Mouse (Mus musculus) gastrocnemius, adult 2 months (tissue): ENCODE measurements around the gene Apln. TPM values are rescaled to one million over a fixed set of nuclear protein-coding genes. Genes with fewer than 3 reads are reported as not detected.

Source experiments
- DNase-seq: peaks from one replicate; pipeline ENCODE4 v3.0.0; 2022
- H3K27ac ChIP-seq: fragments of 200-600 bp; 2 replicates; pipeline ENCODE4 v1.8.1; 2022; ENCODE audit warnings: mild to moderate bottlenecking
- H3K4me3 ChIP-seq: fragments of 200-600 bp; 2 replicates; pipeline ENCODE4 v1.8.1; 2022; ENCODE audit warnings: mild to moderate bottlenecking, moderate library complexity
- CTCF ChIP-seq: fragments of 200-600 bp; IDR thresholded peaks from 2 replicates; pipeline ENCODE4 v1.8.1; 2022; ENCODE audit warnings: antibody characterized with exemption, mild to moderate bottlenecking, moderate library complexity
- intact Hi-C: fragments of 180-260 bp; cut with DNase I; formaldehyde crosslinking; loops from one replicate; pipeline ENCODE4 v1.15.1; 2025
- total RNA-seq, 2 experiments: library from RNA; stranded (reverse); gene quantifications; 2 replicates each; pipeline ENCODE4 v1.2.3; 2021

The Apln gene
- total RNA-seq, 2 experiments from 2014 or later = 0.61 to 1.3 TPM

DNA sequence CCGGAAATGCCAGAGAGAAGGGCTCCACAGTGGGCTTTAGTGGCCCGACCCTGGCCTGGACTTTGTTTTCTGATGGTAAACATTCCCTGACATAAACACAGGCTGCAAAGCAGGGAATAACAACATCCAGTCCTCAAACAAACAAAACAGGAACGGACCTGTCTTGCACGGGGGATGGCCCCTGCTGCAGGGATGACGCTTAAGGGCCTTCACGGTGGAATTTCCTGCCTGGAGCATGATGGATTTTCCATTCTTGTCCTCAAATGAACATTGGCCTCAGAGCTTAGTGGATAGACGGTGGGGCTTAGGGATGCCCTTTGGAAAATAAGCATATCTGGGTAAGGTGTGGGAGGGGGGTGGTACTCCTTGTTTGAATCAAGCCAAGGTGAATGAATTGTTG is 33.5 kb downstream of the Apln start:
- intact Hi-C loops = no loop called here
- H3K27ac ChIP-seq = peak overlapping the region; percentile 63
- DNase-seq = no peak
- no peak overlapping the region for H3K4me3 ChIP-seq
- TF ChIP-seq CTCF = no peak

DNA sequence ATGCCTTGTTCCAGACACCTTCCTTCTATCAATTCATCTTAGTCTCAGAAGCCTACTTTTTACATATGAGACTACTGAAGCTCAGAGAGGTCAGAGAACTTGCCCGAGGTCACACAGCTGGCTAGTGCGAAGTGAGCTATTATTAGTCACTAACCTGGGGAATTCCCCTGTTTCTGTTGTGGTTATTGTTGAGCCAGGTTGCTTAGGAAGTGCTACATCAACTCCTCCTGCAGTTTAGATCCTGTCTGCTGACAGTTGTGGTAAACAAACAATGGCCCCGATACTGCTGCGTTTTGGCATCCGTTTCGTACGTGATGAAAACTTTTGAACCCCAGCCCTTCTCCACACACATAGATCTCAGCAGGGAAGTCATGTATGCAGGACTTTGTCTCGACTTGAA is 36.2 kb downstream of the Apln start:
- H3K4me3 ChIP-seq = no peak overlapping the region
- intact Hi-C loops = loop anchor here (10.0 kb wide), 1 partner anchor 386 kb away; no protein-coding TSS in a partner anchor
- no peak for DNase-seq
- H3K27ac ChIP-seq = no peak overlapping the region
- no peak for TF ChIP-seq CTCF

- peak overlapping the region; percentile 45 for H3K4me3 ChIP-seq
Observed at GRCm38 (mm10) chrX:47992606-47993005, 42.0 kb downstream of the Apln start.

DNA sequence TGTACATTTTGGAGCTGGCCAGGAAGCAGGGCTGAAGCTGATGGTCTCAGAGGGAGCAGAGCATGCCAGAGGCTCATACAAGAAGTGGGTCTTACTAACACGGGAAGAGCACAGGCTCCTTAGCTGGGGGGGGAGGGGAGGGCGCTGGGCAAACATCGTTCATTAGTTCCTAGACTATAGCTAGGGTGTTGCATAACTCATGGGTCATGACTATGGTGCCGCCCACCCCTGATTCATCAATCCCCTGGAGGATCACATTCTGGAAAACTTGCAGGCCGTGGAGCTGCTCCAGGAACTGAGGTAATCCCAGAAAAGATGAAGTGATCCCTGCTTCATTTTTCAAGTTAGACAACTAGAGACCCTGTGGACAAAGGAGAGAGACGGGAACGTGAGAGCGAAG is 46.6 kb downstream of the Apln start:
- intact Hi-C loops = no loop called here
- H3K27ac ChIP-seq = no peak overlapping the region

More at GRCm38 (mm10) chrX:47992606-47993005, 42.0 kb downstream of the Apln start:
- peak; percentile 69 for DNase-seq
- peak; percentile 94 for TF ChIP-seq CTCF
- intact Hi-C loops = loop anchor here (5.0 to 10.0 kb wide), 3 partner anchors 110 to 420 kb away; no protein-coding TSS in a partner anchor
- H3K27ac ChIP-seq = peak overlapping the region; percentile 53

GRCm38 (mm10) chrX:47985000-47985619 is 49.5 kb downstream of the Apln start:
- Histone ChIP-seq H3K27ac (peak overlapping the region; percentile 32), H3K4me3 (peak overlapping the region; percentile 36)
- peak; percentile 72 for TF ChIP-seq CTCF
- intact Hi-C loops = no loop called here
- peak; percentile 67 for DNase-seq

More for the DNA sequence above, 46.6 kb downstream of the Apln start:
- DNase-seq = peak; percentile 50
- H3K4me3 ChIP-seq = no peak overlapping the region
- no peak for TF ChIP-seq CTCF

DNA sequence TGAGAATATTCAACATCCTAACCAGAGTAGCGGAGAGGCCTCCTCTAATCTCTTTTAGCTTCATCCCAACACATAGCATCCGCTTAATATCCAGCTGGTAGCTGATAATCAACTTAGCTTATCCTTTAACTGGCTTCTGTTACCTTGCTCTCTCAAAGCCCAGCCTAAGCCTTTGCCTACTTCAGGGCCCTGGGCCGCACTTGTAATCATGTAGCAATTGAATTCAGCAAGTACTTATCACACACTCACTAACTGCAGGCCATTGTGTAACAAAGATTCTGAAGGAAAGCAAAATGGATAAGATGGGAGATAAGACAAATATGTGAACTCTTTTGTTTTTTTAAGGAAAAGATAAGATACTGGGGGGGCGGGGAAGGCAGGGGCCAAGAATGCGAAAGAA is 57.6 kb downstream of the Apln start:
- H3K4me3 ChIP-seq = no peak overlapping the region
- intact Hi-C loops = no loop called here
- 0 out of 2 replicates have a peak overlapping the region, but pooled peaks have one; percentile 16 for H3K27ac ChIP-seq
- TF ChIP-seq CTCF = no peak
- DNase-seq = no peak

DNA sequence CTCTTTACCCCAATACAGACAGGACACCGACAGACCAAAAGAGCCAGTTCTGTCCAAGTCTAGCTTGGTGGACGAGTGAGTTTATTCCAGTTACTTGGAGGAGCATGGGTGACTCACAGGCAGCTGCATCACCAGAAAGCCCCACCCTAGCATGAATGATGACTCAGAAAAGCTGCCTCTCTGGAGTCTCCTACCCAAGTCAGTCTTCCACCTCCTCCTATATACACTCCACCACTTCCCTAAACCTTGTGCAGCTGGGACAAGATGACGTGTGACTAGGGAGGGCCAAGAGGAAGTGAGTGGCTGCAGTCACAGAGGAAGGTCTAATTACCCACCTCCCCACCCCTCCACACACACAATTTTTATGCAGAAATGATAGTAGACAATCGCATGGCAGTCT is 58.1 kb downstream of the Apln start:
- DNase-seq = peak; percentile 33
- no peak for TF ChIP-seq CTCF
- no peak overlapping the region for H3K4me3 ChIP-seq
- H3K27ac ChIP-seq = peak overlapping the region; percentile 16; the same call in 1 of the 2 replicates
- intact Hi-C loops = no loop called here

Other genes starting within 250 kb of the Apln start
- 1 to 10 TPM; 2.2 to 3.6 TPM for gene Smarca1, start 141.9 kb downstream of the Apln start, total RNA-seq
- gene Ocrl, start 122.5 kb downstream of the Apln start, total RNA-seq = 10 to 100 TPM; 12.1 to 17.2 TPM
- gene Xpnpep2, start 73.9 kb upstream of the Apln start, total RNA-seq = under 1 TPM; 0.59 to 0.89 TPM
- gene Sash3, start 111.6 kb upstream of the Apln start, total RNA-seq = under 1 TPM; 0.17 to 0.28 TPM
- gene Zdhhc9, start 174.0 kb upstream of the Apln start, total RNA-seq = 1 to 10 TPM; 7.6 to 9.0 TPM
- gene Utp14a, start 222.0 kb upstream of the Apln start, total RNA-seq = 10 to 100 TPM; 12.1 to 15.2 TPM